Mouse (Mus musculus): ENCODE data around the gene Sh3gl1.

Gene Sh3gl1

DNA sequence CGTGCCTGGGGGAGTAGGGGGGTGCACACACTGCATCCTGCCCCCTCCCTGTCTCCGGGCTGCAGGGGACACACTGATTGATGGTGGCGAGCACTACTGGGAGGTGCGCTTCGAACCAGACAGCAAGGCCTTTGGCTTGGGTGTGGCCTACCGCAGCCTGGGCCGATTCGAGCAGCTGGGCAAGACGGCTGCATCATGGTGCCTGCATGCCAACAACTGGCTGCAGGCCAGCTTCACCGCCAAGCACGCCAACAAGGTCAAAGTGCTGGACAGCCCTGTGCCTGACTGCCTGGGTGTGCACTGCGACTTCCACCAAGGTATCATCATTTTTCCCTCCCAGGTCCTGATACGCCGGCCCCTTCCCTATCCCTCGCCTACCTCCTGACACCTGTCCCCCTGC, 40.4 kb downstream of the Sh3gl1 start:
- DNase-seq (ENCODE audit: low read depth, low spot score), result no peak

DNA sequence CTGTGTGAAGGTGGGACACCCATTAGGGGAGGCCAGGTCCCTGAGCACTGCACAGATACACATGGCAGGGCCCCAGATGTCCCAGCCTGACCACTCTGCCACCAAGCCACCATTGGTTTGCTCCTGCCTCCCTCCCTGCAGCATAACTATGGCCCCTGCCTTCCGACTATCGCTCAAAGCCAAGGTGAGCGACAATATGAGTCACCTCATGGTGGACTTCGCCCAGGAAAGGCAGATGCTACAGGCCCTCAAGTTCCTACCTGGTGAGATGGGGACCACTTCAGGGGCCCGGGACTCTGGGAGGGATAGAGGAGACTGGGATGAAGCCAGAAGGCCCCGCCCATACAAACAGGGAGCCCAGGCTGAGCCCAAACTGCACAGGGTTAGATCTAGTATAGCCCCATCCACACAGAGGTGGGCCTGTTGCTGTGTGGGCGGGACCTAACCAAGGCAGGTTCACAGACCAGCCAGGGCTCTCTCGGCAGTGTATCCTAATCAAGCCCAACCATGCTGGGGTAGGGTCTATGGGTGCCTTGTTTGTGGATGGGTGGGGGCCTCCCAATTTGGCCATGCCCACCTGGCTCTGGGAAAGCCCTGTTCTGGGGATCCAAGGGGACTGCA, 46.0 kb downstream of the Sh3gl1 start:
- no peak for DNase-seq (ENCODE audit: low read depth, low spot score)

DNA sequence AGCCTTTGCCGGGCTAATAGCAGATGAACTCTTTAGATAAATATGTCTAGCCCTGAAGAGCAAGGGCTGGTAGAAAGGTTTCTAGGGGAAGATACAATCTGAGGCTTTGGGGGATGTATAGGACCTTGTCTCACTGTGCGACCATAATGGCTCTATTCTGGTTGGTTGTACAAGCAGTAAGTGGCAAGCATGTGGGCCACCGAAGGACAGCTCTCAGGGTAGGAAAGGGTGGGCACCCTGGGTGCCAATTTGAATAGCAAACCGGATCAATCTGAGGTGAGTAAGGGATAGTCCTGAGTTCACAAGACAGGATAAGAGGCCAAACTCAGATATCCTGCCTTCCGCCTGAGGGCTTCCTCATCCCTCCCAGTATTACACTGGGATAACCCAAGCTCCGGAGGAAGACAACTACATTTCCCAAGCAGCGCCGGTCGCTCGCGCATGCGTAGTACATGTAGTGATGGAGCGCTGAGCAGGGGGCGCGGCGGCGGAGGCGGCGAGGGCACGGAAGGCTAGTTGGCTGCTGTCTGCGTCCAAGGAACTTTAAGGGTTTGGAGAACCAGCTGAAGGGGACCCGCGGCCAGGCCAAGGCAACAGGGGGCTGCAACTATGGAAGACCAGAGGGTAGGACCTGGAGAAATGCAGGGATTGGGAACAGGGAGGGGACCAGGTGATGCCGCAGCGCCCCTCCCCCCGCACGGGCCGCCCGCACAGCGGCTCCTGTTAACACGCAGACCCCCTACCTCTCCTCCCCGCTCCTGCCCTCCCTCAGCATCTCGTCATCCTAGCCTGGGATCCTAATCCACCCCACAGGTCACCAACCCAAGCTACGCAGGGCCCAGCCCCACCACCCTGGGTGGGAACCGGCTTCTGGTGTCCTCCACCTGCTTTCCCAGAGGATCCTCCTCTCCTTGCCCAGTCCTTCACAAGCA, 50.1 kb downstream of the Sh3gl1 start, which contains the start of gene Fsd1:
Fsd1 (plus strand) TSS at position 480 of the 932 bp plus-strand sequence.
- peak; percentile 67 for DNase-seq (ENCODE audit: low read depth, low spot score)

GRCm38 (mm10) chr17:55977301-55977700, 59.1 kb downstream of the Sh3gl1 start:
- DNase-seq (ENCODE audit: low read depth, low spot score), result no peak

GRCm38 (mm10) chr17:55976255-55976862, 60.1 kb downstream of the Sh3gl1 start:
- DNase-seq (ENCODE audit: low read depth, low spot score), result peak; percentile 62

DNA sequence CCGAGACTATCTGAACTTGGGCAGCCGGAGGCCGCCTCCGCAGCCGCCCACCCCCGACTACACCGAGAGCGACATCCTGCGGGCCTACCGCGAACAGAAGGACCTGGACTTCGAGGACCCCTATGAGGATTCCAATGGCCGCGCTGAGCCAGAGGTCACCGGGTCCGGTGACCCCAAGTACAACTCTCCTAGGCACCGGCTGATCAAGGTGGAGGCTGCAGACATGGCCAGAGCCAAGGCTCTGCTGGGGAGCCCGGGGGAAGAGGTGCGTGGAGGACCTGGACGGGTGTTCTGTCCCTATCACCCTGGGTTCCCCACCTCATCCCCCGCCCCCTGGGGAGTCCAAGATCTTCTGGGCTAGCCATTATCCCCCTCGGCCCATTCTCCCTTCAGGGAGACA, 65.0 kb downstream of the Sh3gl1 start:
- no peak for DNase-seq (ENCODE audit: low read depth, low spot score)

DNA sequence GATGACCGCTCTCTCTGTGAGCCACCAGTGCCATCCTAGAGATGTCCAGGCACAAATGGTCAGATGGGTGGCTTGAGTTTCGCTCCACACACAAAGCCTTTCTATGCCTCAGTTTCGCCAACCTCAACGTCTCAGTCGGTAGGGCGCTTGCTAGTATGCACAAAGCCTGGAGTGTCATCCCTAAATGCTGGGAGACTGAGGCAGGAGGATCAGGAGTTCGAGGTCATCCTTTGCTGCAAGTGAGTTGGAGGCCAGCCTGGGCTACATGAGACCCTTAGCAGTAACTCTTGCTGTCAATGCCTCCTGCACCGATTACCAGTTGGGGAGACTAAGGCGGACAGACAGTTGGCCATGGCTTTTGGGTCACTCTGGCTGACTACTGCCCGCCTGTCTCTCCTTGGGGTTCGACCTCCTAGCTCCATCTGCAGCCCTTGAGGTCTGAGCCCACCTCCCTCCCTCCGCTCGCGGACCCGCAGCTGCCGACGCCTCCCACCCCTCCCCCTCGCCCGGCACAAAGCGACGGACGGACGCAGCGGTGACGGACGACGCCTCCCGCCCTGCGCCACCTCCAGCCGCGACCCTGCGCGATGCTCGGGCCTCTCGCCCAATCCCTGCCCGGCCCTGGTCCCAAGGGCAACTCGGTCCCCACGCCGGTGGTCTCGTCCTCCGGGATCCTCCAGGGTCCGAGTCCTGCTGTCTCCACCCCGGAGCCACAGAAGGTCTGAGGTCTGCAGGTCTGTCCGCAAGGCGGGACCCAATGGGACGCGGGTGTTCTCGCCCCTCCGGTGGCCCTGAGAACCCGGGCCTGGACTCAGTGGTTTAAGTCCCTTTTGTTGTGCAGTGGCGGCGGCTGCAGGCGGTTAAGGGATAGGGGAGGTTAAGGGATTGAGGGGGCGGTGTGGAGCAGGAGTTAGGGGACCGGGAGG, 66.2 kb downstream of the Sh3gl1 start, which contains the start of gene Shd:
Shd (plus strand) TSS at position 502 of the 926 bp plus-strand sequence.
- no peak for DNase-seq (ENCODE audit: low read depth, low spot score)

DNA sequence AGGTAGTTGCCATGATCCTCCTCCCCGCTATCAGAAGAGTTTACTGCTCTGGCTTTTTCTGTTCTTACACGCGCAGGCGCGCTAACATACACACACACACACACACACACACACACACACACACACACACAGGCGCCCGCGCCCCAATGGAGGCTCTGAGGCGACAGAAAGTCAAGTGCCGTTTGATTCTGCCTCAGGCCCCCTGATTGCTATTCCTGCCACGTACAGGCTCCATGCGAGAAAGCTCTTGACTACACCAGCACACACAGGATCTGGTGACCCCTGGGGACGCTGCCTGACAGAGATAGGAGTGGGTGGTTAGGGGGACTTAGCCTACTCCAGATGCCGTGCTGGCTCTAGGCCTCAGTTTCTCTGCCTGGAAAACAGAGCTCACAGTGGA, 66.9 kb downstream of the Sh3gl1 start:
- no peak for DNase-seq (ENCODE audit: low read depth, low spot score)

DNA sequence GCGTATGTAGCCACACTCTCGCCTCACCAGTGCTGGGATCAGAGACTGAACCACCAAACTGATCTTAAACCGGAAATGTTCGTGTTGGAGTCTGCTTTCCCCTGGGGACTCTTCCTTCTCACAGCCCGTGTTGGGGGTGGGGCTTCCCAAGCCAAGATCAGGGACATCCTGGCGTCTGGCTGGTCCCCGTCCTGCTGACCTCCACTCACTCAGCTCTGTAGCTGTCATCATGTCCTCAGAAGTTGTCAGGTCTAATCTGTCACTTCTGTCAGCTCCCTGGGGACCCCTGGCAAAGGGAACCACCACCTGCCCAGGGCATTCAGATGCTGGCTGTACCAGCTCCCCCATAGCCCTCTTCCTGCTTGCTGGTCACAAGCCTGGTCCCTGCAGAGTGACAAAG, 68.2 kb downstream of the Sh3gl1 start:
- no peak for DNase-seq (ENCODE audit: low read depth, low spot score)

DNA sequence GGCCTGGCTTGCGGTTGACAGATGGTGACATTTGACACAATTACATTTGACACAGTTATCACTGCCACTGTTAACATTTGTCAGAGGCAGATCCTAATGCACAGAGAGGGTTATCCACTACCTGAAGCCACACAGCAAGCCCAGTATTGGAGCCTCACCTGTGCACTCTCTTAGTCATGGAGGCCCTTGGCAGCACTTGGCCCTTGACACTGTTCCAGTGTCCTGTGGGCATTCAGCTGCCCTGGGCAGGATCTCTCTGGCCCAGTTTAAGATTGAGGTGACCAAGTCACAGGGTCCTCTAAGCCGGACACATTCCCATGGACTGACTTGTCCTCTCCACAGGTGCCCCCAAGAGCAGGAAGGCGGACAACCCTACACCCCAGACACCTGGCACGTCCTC, 69.2 kb downstream of the Sh3gl1 start:
- no peak for DNase-seq (ENCODE audit: low read depth, low spot score)

All from WW6 (cell line).